Comparison of ENCODE assay signal across 15 mouse cellular contexts in the genomic region with DNA sequence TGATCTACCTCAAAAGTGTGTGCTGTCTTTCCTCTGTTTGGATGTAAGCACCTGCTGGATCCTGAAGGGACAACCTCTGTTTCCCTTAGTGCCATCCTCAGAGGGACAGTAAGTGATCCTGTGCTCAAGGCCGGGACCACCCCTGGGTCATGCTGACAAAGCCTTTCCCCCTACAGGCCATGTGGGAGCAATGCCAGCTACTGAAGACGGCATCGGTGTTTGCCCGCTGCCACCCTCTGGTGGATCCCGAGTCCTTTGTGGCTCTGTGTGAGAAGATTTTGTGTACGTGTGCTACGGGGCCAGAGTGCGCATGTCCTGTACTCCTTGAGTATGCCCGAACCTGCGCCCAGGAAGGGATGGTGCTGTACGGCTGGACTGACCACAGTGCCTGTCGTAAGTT. TPM values are rescaled to one million over a fixed set of nuclear protein-coding genes. Genes with fewer than 3 reads are reported as not detected.
DNase-seq lines count a peak whose midpoint lies in the region; ATAC-seq and TF ChIP-seq lines count a peak whose summit lies in the region.
"Had no signal": no experiment of that assay in that cellular context is flagged by ENCODE, and none has a peak within 500 bp of the region (broad histone marks: within the 10 kb centered on the region; RNA-seq: fewer than 3 reads in every experiment).

No protein-coding gene starts in this region.

- no peak overlapping the region for H3K9ac ChIP-seq in lung, postnatal 0 days (replicated peaks; ENCODE audit: low read depth)
- H3K9ac ChIP-seq: heart, embryonic 13.5 days; hindbrain, embryonic 14.5 days; liver, embryonic 13.5 days had no signal

- H3K4me3 ChIP-seq in lung, postnatal 0 days (ENCODE audit: low read depth, low read length), result no peak overlapping the region
- no peak overlapping the region for H3K4me3 ChIP-seq in bone marrow, adult 2 months (replicated peaks; ENCODE audit: control insufficient read depth, low read depth, low read length)
- H3K4me3 ChIP-seq: heart, embryonic 13.5 days; liver, embryonic 13.5 days had no signal

- DNase-seq in heart, postnatal 4 days, result peak; percentile 26
- no peak for DNase-seq in heart, postnatal 14 days
- peak; percentile 4 for DNase-seq in lung, postnatal 0 days (ENCODE audit: low spot score)
- DNase-seq in lung, postnatal 10 days, result no peak
- DNase-seq in A20 (ENCODE audit: low read depth, low spot score), result peak; percentile 16
- DNase-seq: cerebellum, adult 9-10 months; gastrocnemius, postnatal 25 days; kidney, adult 2 months; liver, embryonic 13.5 days; spleen, adult 18-20 months had no signal

- H3K36me3 ChIP-seq in lung, postnatal 0 days (ENCODE audit: insufficient read depth, low read length), result no peaks in the 10 kb centered on the region
- H3K36me3 ChIP-seq: heart, embryonic 13.5 days; liver, embryonic 13.5 days had no signal

- H3K27me3 ChIP-seq in lung, postnatal 0 days (replicated peaks; ENCODE audit: insufficient read depth, low read length), result no peaks in the 10 kb centered on the region
- H3K27me3 ChIP-seq: liver, embryonic 13.5 days had no signal

- TF ChIP-seq EP300 in lung, postnatal 0 days (IDR thresholded peaks at IDR 0.05), result no peak

- no peak for TF ChIP-seq POLR2A in bone marrow, adult 2 months (IDR thresholded peaks at IDR 0.05; ENCODE audit: borderline replicate concordance, control insufficient read depth, low read depth, low read length)

- intact Hi-C loops in heart, postnatal 14 days (cut with DNase I), result no loop called here

- 0 out of 2 replicates have a peak, but pooled peaks cover 4% of the 10 kb centered on the region for H3K4me1 ChIP-seq in lung, postnatal 0 days (ENCODE audit: insufficient read depth, low read depth, low read length)
- peaks cover 2% of the 10 kb centered on the region; the same call in 1 of the 2 replicates for H3K4me1 ChIP-seq in bone marrow, adult 2 months (ENCODE audit: control insufficient read depth, insufficient read depth, low read length)

- no peak overlapping the region for H3K4me2 ChIP-seq in lung, postnatal 0 days (replicated peaks; ENCODE audit: low read depth, low read length)
- H3K4me2 ChIP-seq: heart, embryonic 13.5 days; hindbrain, embryonic 14.5 days; liver, embryonic 13.5 days had no signal

- H3K9me3 ChIP-seq in lung, postnatal 0 days (ENCODE audit: low read length), result no peaks in the 10 kb centered on the region
- H3K9me3 ChIP-seq: heart, embryonic 13.5 days; liver, embryonic 13.5 days had no signal

- H3K27ac ChIP-seq in lung, postnatal 0 days (ENCODE audit: low read length), result no peak overlapping the region
- no peak overlapping the region for H3K27ac ChIP-seq in bone marrow, adult 2 months (ENCODE audit: control insufficient read depth, insufficient read depth, low read depth, low read length, poor library complexity)
- H3K27ac ChIP-seq: heart, embryonic 13.5 days; hindbrain, embryonic 14.5 days; liver, embryonic 13.5 days; macrophage had no signal

- no peak for ATAC-seq in lung, postnatal 0 days
- ATAC-seq in activated CD4-positive, CD25-positive, alpha-beta regulatory T cell, adult 4 months, result no peak

- 84% methylated on average over 12 of the region's 12 CpGs for WGBS in lung, postnatal 0 days
- 79% methylated on average over 12 of the region's 12 CpGs for WGBS in bone marrow, adult 2 months

- TF ChIP-seq CTCF in lung, postnatal 0 days (IDR thresholded peaks at IDR 0.05), result peak; percentile 49
- peak; percentile 29; the same call in 1 of the 2 replicates for TF ChIP-seq CTCF in bone marrow, adult 2 months (IDR thresholded peaks at IDR 0.05; ENCODE audit: control insufficient read depth, insufficient read depth, low read length)

RNA-seq across cellular contexts. Expression of gene Vwf, which starts 41.7 kb away (rescaled TPM):
- total RNA-seq in heart, postnatal 4 days (2021), result 10 to 100 TPM; 86.0 to 87.2 TPM
- 100 to 1,000 TPM in 1 of 2 experiments, 10 to 100 TPM in 1; 88.1 to 110 TPM for total RNA-seq in heart, postnatal 14 days (2021)
- 42.4 and 55.6 TPM in 2 replicates for polyA plus RNA-seq in lung, postnatal 0 days (2015; fragmentation: Nextera tagmentation; extraction: Ambion mirVana)
- polyA plus RNA-seq in bone marrow, adult 2 months (2011; ENCODE audit: insufficient read depth, insufficient read length, low replicate concordance, missing spikeins), result 83.1 and 147 TPM in 2 replicates
- under 1 TPM in 1 of 2 experiments, not detected in 1; 0.20 TPM for polyA plus RNA-seq in activated CD4-positive, CD25-positive, alpha-beta regulatory T cell, adult 4 months (2017; shearing (Covaris generic))

Comparison
In these comparisons a context has a peak if more than half of its experiments do, and no peak if none do; other contexts are left out.
1. DNase-seq: peak in heart, postnatal 4 days (single experiment), lung, postnatal 0 days (single experiment) and A20 (single experiment); none in heart, postnatal 14 days (0 of 2) and lung, postnatal 10 days (single experiment).
2. RNA of gene Vwf, which starts 41.7 kb away (polyA plus RNA-seq): 83.1 to 147 TPM in bone marrow, adult 2 months and 42.4 to 55.6 TPM in lung, postnatal 0 days; 0.20 TPM in activated CD4-positive, CD25-positive, alpha-beta regulatory T cell, adult 4 months; every median in the first group is over 10 times any median in the second.